Mouse (Mus musculus) lung, postnatal 0 days (tissue): ENCODE data around the gene Dpf1. TPM values are rescaled to one million over a fixed set of nuclear protein-coding genes. Genes with fewer than 3 reads are reported as not detected.

Experiments
- ATAC-seq: fragments of 200-750 bp; cut with Nextera tagmentation; 2 replicates; pipeline ENCODE4 v1.8.0; 2017; ENCODE audit warnings: moderate library complexity
- DNase-seq: peaks from one replicate; pipeline ENCODE4 v3.0.0-alpha.2; 2016; ENCODE audit warnings: low spot score
- H3K27ac ChIP-seq: fragments of 300-500 bp; sonication (generic); 2 replicates; pipeline ENCODE4 v1.5.1; 2014; ENCODE audit warnings: antibody characterized with exemption, mild to moderate bottlenecking, low read length, mixed read lengths
- H3K27me3 ChIP-seq: fragments of 300-500 bp; sonication (generic); replicated peaks from 2 replicates; pipeline ENCODE4 v1.6.1; 2014; ENCODE audit warnings: low read length, mixed read lengths; ENCODE audit not compliant: insufficient read depth
- H3K36me3 ChIP-seq: fragments of 300-500 bp; sonication (generic); 2 replicates; pipeline ENCODE4 v1.6.1; 2014; ENCODE audit warnings: low read length, mixed read lengths; ENCODE audit not compliant: insufficient read depth
- H3K4me1 ChIP-seq: fragments of 300-500 bp; sonication (generic); 2 replicates; pipeline ENCODE4 v1.6.1; 2014; ENCODE audit warnings: antibody characterized with exemption, low read depth, low read length, mixed read lengths; ENCODE audit not compliant: insufficient read depth
- H3K4me2 ChIP-seq: fragments of 300-500 bp; sonication (generic); replicated peaks from 2 replicates; pipeline ENCODE4 v1.6.1; 2014; ENCODE audit warnings: low read depth, mild to moderate bottlenecking, low read length, moderate library complexity, mixed read lengths
- H3K4me3 ChIP-seq: fragments of 300-500 bp; sonication (generic); 2 replicates; pipeline ENCODE4 v1.5.1; 2014; ENCODE audit warnings: low read depth, low read length
- H3K9ac ChIP-seq: fragments of 300-500 bp; sonication (generic); replicated peaks from 2 replicates; pipeline ENCODE4 v1.6.1; 2014; ENCODE audit warnings: low read depth, mild to moderate bottlenecking
- H3K9me3 ChIP-seq: fragments of 300-500 bp; sonication (generic); 2 replicates; pipeline ENCODE4 v1.6.1; 2016; ENCODE audit warnings: low read length, mixed read lengths
- CTCF ChIP-seq: IDR thresholded peaks from 2 replicates; pipeline ENCODE4 v1.5.1; 2016; ENCODE audit warnings: antibody characterized with exemption, mild to moderate bottlenecking
- EP300 ChIP-seq: IDR thresholded peaks from 2 replicates; pipeline ENCODE4 v1.6.1; 2016; ENCODE audit warnings: antibody characterized with exemption, mild to moderate bottlenecking, control low read depth
- WGBS: fragments of 180-500 bp; shearing (Covaris S2); extraction: QIAGEN DNeasy Blood & Tissue Kit; methylation state at CpG from one replicate; pipeline ENCODE4 v1.1.7; 2014; 5-methylcytosine and 5-hydroxymethylcytosine counted together
- polyA plus RNA-seq: library from polyadenylated mRNA; unstranded; fragments of >200 nt; fragmentation: Nextera tagmentation; extraction: Ambion mirVana; gene quantifications from 2 replicates; pipeline ENCODE4 v1.2.1, GENCODE M21; 2015

Dpf1 gene
- polyA plus RNA-seq, 1 experiment from 2014 or later: 2.0 TPM

DNA sequence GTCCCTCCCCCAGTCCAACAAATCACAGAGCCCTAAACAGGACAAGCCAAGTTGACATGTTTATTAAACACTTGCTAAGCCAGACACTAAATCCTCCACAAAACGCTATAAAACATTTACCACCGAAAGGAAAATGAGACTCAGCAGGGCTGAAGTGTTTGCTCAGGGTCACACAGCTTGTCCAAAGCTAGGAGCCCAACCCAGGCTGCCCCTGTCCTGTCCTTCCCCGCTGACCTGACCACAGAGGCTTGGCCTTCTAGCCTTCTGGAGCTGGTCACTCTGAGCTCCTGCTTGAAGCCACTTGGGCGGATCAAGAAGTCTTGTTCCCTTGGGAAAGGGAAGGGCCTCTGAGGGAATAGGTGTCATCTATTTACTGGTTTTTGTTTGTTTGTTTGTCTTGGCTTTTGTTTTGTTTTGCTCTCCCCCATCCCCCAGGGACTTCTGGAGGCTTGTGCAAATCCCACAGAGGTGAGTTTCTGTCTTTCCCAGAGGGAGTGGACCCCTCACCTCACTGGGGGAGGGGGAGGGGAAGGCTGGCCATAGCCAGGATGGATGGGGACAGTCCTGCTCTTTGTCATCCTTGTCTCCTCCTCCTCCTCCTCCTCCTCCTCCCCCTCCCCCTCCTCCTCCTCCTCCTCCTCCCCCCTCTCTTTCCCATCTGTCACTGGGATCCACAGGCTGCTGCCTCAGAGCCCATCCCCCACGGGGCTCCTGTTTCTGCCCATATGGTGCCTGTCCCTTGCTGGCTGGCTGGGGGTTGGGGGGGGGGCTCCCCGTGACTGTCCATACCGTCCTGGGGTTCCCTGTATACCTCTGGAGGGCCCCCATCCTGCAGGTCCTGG lies 11.9 kb upstream of the Dpf1 start:
- Histone ChIP-seq H3K9ac (no peak overlapping the region; the same call in 1 of the 2 replicates), H3K4me1 (peaks cover 9% of the 10 kb centered on the region; the same call in 1 of the 2 replicates), H3K4me3 (0 out of 2 replicates have a peak overlapping the region, but pooled peaks have one; percentile 53), H3K27ac (peak overlapping the region; percentile 95), H3K27me3 (no peaks in the 10 kb centered on the region), H3K36me3 (no peaks in the 10 kb centered on the region), H3K4me2 (peak overlapping the region; percentile 51), H3K9me3 (no peaks in the 10 kb centered on the region)
- TF ChIP-seq CTCF (no peak), EP300 (no peak)
- DNase-seq (no peak), ATAC-seq (no peak)
- 18% methylated on average over 7 of the region's 7 CpGs for WGBS

GRCm38 (mm10) chr7:29292458-29293098 lies 11.2 kb upstream of the Dpf1 start:
- Histone ChIP-seq H3K36me3 (no peaks in the 10 kb centered on the region), H3K4me3 (no peak overlapping the region), H3K4me1 (peaks cover 9% of the 10 kb centered on the region; the same call in 1 of the 2 replicates), H3K27me3 (no peaks in the 10 kb centered on the region), H3K27ac (peak overlapping the region; percentile 95), H3K4me2 (peak overlapping the region; percentile 51; the same call in 1 of the 2 replicates), H3K9me3 (no peaks in the 10 kb centered on the region), H3K9ac (no peak overlapping the region)
- DNase-seq: peak; percentile 37
- TF ChIP-seq EP300: no peak
- 0 out of 2 replicates have a peak, but pooled peaks have one; percentile 15 for TF ChIP-seq CTCF
- 23% methylated on average over 8 of the region's 8 CpGs for WGBS
- no peak for ATAC-seq

- WGBS: 44% methylated on average over 19 of the region's 19 CpGs
- Histone ChIP-seq H3K27me3 (no peaks in the 10 kb centered on the region), H3K36me3 (no peaks in the 10 kb centered on the region), H3K27ac (peak overlapping the region; percentile 95), H3K4me1 (peaks cover 9% of the 10 kb centered on the region; the same call in 1 of the 2 replicates), H3K9me3 (no peaks in the 10 kb centered on the region), H3K4me3 (no peak overlapping the region), H3K4me2 (no peak overlapping the region), H3K9ac (no peak overlapping the region)
- peak; percentile 69 for ATAC-seq
- TF ChIP-seq CTCF (no peak), EP300 (peak; percentile 72; the same call in 1 of the 2 replicates)
- peak; percentile 89 for DNase-seq
Measured at GRCm38 (mm10) chr7:29293131-29294065, 10.4 kb upstream of the Dpf1 start.

DNA sequence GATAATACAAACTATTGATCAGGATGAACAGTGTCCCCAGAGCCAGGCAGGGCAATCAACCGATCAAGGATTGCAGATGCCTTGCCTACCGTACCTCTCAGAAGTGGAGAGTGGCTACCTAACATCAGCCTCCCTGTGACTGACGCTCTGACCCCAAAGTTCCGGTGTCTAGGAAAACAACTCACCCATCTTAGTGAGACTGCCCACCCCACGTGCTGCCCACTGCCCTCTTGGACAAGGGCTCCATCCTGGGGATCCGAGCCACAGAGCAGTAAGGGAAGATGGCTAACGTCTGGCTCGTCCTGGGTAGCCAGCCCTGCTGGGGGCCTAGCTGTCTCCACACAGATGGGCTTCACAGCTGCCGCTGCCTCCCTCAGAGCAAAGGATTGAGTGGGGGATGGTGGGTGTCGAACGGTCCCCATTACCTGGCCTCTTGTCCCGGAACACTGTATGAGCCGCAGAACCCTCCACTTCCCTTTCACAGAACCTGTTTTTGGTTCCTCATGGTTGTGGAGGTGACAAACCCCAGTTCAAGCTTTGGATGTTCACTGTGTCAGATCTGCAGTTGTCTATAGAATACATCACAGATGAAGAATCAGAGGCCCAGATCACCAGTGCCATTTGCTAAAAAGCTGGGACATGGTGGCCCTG lies 9.5 kb upstream of the Dpf1 start:
- WGBS: 73% methylated on average over 13 of the region's 13 CpGs
- Histone ChIP-seq H3K36me3 (no peaks in the 10 kb centered on the region), H3K4me1 (peaks cover 6% of the 10 kb centered on the region; the same call in 1 of the 2 replicates), H3K9me3 (no peaks in the 10 kb centered on the region), H3K27ac (peak overlapping the region; percentile 95), H3K4me2 (no peak overlapping the region), H3K27me3 (no peaks in the 10 kb centered on the region), H3K4me3 (no peak overlapping the region), H3K9ac (no peak overlapping the region)
- no peak for DNase-seq
- ATAC-seq: no peak
- TF ChIP-seq EP300 (no peak), CTCF (no peak)

DNA sequence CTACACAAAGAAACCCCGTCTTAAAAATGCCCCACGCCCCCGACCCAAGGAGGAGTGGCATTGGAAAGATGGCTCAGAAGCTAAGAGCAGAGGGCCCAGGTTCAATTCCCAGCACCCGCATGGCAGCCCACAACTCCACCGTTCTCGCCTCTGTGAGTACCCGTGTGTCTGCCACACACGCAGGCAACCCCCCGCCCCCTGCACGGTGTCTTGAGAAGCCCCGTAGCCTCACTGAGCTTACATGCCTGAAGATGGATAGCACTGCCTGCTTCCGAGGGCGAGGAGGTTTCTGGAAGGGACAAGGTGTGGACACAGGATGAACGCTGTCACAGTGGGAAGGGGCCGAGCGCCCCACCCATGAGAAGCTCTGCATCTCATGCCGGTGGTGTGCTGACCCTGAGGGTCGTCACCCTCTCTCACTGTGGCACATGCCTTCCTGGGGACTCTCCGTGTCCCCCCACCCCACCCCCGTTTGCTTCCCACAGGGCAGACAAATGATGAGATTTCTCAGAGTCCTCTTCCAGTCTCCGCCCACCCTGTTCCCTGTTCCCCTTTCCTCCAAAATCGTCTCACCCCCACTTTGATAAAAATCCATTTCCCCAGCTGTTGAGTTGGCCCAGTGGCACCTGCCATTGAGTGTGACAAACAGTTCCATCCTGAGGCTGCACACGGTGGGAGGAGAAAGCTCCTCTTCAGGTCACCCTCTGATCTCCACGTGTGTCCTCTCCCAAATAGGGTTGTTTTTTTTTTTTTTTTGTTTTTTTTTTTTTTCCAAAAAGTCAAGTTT lies 7.7 kb upstream of the Dpf1 start:
- WGBS: 71% methylated on average over 24 of the region's 24 CpGs
- DNase-seq (peak; percentile 54), ATAC-seq (no peak)
- H3K9me3 ChIP-seq: no peaks in the 10 kb centered on the region
- no peak overlapping the region for H3K4me3 ChIP-seq
- no peak overlapping the region for H3K4me2 ChIP-seq
- peak overlapping the region; percentile 71 for H3K27ac ChIP-seq
- H3K4me1 ChIP-seq: peaks cover 6% of the 10 kb centered on the region; the same call in 1 of the 2 replicates
- no peaks in the 10 kb centered on the region for H3K36me3 ChIP-seq
- no peak overlapping the region for H3K9ac ChIP-seq
- TF ChIP-seq EP300 (no peak), CTCF (no peak)
- no peaks in the 10 kb centered on the region for H3K27me3 ChIP-seq
